Mouse (Mus musculus): ENCODE measurements around the gene Dpp3. TPM values are rescaled to one million over a fixed set of nuclear protein-coding genes. Genes with fewer than 3 reads are reported as not detected.
A peak's percentile ranks its signal among the peaks of the same experiment; 100 is the strongest.

Dpp3 gene
- total and polyA plus RNA-seq, 3 experiments: 12.7 to 36.1 (median 16.3) TPM

- TF ChIP-seq EP300 (IDR thresholded peaks at IDR 0.05; ENCODE audit: insufficient read depth, low read depth, low read length) (no peak), CTCF (IDR thresholded peaks at IDR 0.05) (no peak), POLR2A (IDR thresholded peaks at IDR 0.05; ENCODE audit: insufficient read depth, low read depth, low read length) (no peak)
- no peak for DNase-seq
- Histone ChIP-seq H3K9ac (ENCODE audit: low read depth, low read length) (0 out of 2 replicates have a peak overlapping the region, but pooled peaks have one; percentile 19), H3K79me2 (replicated peaks; ENCODE audit: control insufficient read depth, insufficient read depth, low read length) (no peaks in the 10 kb centered on the region), H3K36me3 (ENCODE audit: control insufficient read depth, insufficient read depth, low read length) (no peaks in the 10 kb centered on the region), H3K4me1 (ENCODE audit: control insufficient read depth, insufficient read depth, low read length) (no peaks in the 10 kb centered on the region), H3K27me3 (ENCODE audit: control insufficient read depth, insufficient read depth, low read length) (no peaks in the 10 kb centered on the region; the same call in 1 of the 2 replicates), H3K27ac (no peak overlapping the region), H3K4me3 (peak overlapping the region; percentile 54)
- intact Hi-C loops (cut with DNase I): no loop called here
- 7% methylated on average over 13 of the region's 13 CpGs for WGBS
Measured at GRCm38 (mm10) chr19:4943253-4943588, 15.1 kb upstream of the Dpp3 start.

DNA sequence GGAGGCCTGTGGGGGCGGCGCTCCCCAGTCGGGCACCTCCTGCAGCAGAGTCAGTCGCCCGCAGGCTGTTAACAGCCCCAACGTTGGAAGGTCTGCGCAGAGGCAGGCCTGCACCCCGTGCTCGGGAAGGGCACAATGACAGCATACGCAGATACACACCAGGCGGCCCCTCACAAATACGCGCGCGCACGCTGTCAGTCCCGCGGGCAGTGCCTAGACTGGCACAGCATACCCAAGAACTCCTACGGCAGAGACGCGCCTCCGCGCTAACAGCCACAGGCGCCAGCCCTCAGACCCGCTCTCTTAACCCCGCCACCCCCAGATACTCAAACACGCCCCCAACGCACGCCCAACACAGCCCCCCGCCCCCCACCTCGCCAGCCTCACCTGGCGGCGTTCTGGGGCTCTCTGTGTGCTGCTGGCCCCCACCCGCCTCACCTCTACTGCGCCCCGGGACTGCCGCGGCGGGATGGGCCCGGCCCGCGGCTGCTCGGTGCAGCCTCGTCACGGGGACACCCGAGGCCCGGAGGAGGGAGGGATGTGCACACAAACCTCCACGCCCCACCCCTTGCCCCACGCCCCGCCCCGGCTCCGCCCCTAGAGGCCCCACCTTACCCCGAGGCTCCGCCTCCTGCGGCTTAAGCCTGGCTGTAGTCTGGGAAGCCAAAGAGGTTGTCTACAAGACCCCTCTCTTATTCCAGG lies 14.6 kb upstream of the Dpp3 start, which contains the start of gene Peli3:
Gene Peli3, minus strand, starts transcription at position 577 of the 702 bp plus-strand sequence.
- no peak for TF ChIP-seq EP300 (IDR thresholded peaks at IDR 0.05; ENCODE audit: insufficient read depth, low read depth, low read length)
- no peak for TF ChIP-seq POLR2A (IDR thresholded peaks at IDR 0.05; ENCODE audit: insufficient read depth, low read depth, low read length)
- intact Hi-C loops (cut with DNase I): no loop called here
- DNase-seq: peak; percentile 84 to 85
- no peak within 1 kb of the TSS; the same call in 1 of the 2 replicates for H3K27ac ChIP-seq
- H3K79me2 ChIP-seq (replicated peaks; ENCODE audit: control insufficient read depth, insufficient read depth, low read length): no peaks in the 10 kb centered on the region
- 1% methylated on average over 49 of the region's 55 CpGs for WGBS
- peak within 1 kb of the TSS; percentile 79 for H3K9ac ChIP-seq (ENCODE audit: low read depth, low read length)
- H3K27me3 ChIP-seq (ENCODE audit: control insufficient read depth, insufficient read depth, low read length): no peaks in the 10 kb centered on the region; the same call in 1 of the 2 replicates
- no peaks in the 10 kb centered on the region for H3K36me3 ChIP-seq (ENCODE audit: control insufficient read depth, insufficient read depth, low read length)
- no peaks in the 10 kb centered on the region for H3K4me1 ChIP-seq (ENCODE audit: control insufficient read depth, insufficient read depth, low read length)
- H3K4me3 ChIP-seq: peak within 1 kb of the TSS; percentile 54

GRCm38 (mm10) chr19:4937444-4938310 lies 9.6 kb upstream of the Dpp3 start:
- Histone ChIP-seq H3K79me2 (replicated peaks; ENCODE audit: control insufficient read depth, insufficient read depth, low read length) (no peaks in the 10 kb centered on the region), H3K4me1 (ENCODE audit: control insufficient read depth, insufficient read depth, low read length) (no peaks in the 10 kb centered on the region), H3K36me3 (ENCODE audit: control insufficient read depth, insufficient read depth, low read length) (no peaks in the 10 kb centered on the region), H3K27me3 (ENCODE audit: control insufficient read depth, insufficient read depth, low read length) (no peaks in the 10 kb centered on the region; the same call in 1 of the 2 replicates), H3K4me3 (no peak overlapping the region), H3K9ac (ENCODE audit: low read depth, low read length) (no peak overlapping the region), H3K27ac (no peak overlapping the region)
- TF ChIP-seq EP300 (IDR thresholded peaks at IDR 0.05; ENCODE audit: insufficient read depth, low read depth, low read length): no peak
- no peak for TF ChIP-seq POLR2A (IDR thresholded peaks at IDR 0.05; ENCODE audit: insufficient read depth, low read depth, low read length)
- no peak for TF ChIP-seq CTCF (IDR thresholded peaks at IDR 0.05)
- DNase-seq: no peak
- intact Hi-C loops (cut with DNase I): no loop called here
- 80% methylated on average over 17 of the region's 17 CpGs for WGBS

GRCm38 (mm10) chr19:4936896-4937295 lies 8.8 kb upstream of the Dpp3 start:
- DNase-seq: no peak
- TF ChIP-seq EP300 (IDR thresholded peaks at IDR 0.05; ENCODE audit: insufficient read depth, low read depth, low read length) (no peak), CTCF (IDR thresholded peaks at IDR 0.05) (no peak), POLR2A (IDR thresholded peaks at IDR 0.05; ENCODE audit: insufficient read depth, low read depth, low read length) (no peak)
- H3K4me3 ChIP-seq: no peak overlapping the region
- H3K4me1 ChIP-seq (ENCODE audit: control insufficient read depth, insufficient read depth, low read length): no peaks in the 10 kb centered on the region
- intact Hi-C loops (cut with DNase I): no loop called here
- H3K79me2 ChIP-seq (replicated peaks; ENCODE audit: control insufficient read depth, insufficient read depth, low read length): no peaks in the 10 kb centered on the region
- H3K27ac ChIP-seq: no peak overlapping the region
- WGBS: 77% methylated on average over 2 of the region's 2 CpGs
- H3K9ac ChIP-seq (ENCODE audit: low read depth, low read length): no peak overlapping the region
- no peaks in the 10 kb centered on the region for H3K36me3 ChIP-seq (ENCODE audit: control insufficient read depth, insufficient read depth, low read length)
- no peaks in the 10 kb centered on the region; the same call in 1 of the 2 replicates for H3K27me3 ChIP-seq (ENCODE audit: control insufficient read depth, insufficient read depth, low read length)

DNA sequence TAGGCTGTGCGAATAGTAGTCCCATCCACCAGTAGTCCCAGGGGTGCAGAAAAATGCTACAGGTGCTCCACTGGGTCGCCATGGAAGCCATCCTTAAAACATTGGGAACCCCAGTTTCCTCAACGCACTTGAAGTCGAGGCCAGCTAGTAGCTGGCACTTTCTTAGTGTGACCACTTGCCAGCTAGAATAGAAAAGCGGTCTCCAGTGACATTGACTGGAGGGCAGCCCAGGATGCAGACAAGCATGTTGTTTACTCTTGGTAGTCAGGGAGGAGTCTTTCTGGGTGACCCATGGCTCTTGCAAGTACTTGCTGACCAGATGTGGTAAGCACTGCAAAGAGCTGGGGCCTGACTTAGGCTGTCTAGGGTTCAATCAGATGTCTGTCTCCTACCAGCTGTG lies 694 bp upstream of the Dpp3 start:
- Histone ChIP-seq H3K9ac (ENCODE audit: low read depth, low read length) (no peak overlapping the region), H3K27ac (peak overlapping the region; percentile 74; the same call in 1 of the 2 replicates), H3K36me3 (ENCODE audit: control insufficient read depth, insufficient read depth, low read length) (no peaks in the 10 kb centered on the region), H3K4me1 (ENCODE audit: control insufficient read depth, insufficient read depth, low read length) (peaks cover 8% of the 10 kb centered on the region), H3K4me3 (peak overlapping the region; percentile 56), H3K27me3 (ENCODE audit: control insufficient read depth, insufficient read depth, low read length) (no peaks in the 10 kb centered on the region), H3K79me2 (replicated peaks; ENCODE audit: control insufficient read depth, insufficient read depth, low read length) (no peaks in the 10 kb centered on the region)
- no peak for TF ChIP-seq POLR2A (IDR thresholded peaks at IDR 0.05; ENCODE audit: insufficient read depth, low read depth, low read length)
- no peak for TF ChIP-seq CTCF (IDR thresholded peaks at IDR 0.05)
- no peak for TF ChIP-seq EP300 (IDR thresholded peaks at IDR 0.05; ENCODE audit: insufficient read depth, low read depth, low read length)
- 63% methylated on average over 5 of the region's 5 CpGs for WGBS
- DNase-seq: peak; percentile 36 to 42
- intact Hi-C loops (cut with DNase I): loop anchor here (1.0 kb wide), 1 partner anchor 34 kb away; the partner anchor contains the start of gene Mrpl11
